Mouse (Mus musculus): ENCODE measurements around the gene Gm9044. TPM values are rescaled to one million over a fixed set of nuclear protein-coding genes. Genes with fewer than 3 reads are reported as not detected.

Gm9044 gene
- not detected for polyA plus RNA-seq (2014; fragmentation: Illumina TruSeq; extraction: RNeasy Lipid Tissue Mini Kit (QIAGEN cat#74804); ENCODE audit: insufficient read depth, low read depth, low replicate concordance)

DNA sequence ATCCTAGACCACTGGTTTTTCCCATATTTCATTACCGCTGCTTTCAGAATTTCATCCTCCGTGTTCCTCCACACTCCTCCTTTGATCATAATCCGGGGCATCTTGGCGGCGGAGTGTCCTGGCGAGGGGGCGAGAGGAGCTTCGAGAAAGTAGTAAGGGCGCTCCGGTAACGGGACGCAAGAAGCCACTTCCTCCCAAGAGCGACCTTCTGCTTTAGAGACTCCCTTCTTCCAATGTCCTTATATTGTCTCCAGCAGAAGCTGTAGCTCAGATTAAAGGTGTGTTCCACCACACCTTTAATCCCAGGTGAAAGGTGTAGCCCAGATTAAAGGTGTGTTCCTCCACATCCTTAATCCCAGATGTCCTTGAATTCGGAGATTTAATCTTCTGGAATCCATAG, at the start of gene Gm9044:
Gene Gm9044 (minus strand): TSS at position 101 of the 400 bp plus-strand sequence.

DNA sequence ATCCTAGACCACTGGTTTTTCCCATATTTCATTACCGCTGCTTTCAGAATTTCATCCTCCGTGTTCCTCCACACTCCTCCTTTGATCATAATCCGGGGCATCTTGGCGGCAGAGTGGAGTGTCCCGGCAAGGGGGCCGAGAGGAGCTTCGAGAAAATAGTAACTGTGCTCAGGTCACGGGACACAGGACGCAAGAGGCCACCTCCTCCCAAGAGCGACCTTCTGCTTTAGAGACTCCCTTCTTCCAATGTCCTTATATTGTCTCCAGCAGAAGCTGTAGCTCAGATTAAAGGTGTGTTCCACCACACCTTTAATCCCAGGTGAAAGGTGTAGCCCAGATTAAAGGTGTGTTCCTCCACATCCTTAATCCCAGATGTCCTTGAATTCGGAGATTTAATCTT, 21.8 kb upstream of the Gm9044 start, which contains the start of gene Gm9049:
Gene Gm9049 (minus strand): TSS at position 101 of the 400 bp plus-strand sequence.

DNA sequence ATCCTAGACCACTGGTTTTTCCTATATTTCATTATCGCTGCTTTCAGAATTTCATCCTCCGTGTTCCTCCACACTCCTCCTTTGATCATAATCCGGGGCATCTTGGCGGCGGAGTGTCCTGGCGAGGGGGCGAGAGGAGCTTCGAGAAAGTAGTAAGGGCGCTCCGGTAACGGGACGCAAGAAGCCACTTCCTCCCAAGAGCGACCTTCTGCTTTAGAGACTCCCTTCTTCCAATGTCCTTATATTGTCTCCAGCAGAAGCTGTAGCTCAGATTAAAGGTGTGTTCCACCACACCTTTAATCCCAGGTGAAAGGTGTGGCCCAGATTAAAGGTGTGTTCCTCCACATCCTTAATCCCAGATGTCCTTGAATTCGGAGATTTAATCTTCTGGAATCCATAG, 16.4 kb upstream of the Gm9044 start, which contains the start of gene Gm9048:
Gene Gm9048 (minus strand): TSS at position 101 of the 400 bp plus-strand sequence.

DNA sequence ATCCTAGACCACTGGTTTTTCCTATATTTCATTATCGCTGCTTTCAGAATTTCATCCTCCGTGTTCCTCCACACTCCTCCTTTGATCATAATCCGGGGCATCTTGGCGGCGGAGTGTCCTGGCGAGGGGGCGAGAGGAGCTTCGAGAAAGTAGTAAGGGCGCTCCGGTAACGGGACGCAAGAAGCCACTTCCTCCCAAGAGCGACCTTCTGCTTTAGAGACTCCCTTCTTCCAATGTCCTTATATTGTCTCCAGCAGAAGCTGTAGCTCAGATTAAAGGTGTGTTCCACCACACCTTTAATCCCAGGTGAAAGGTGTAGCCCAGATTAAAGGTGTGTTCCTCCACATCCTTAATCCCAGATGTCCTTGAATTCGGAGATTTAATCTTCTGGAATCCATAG, 10.9 kb upstream of the Gm9044 start, which contains the start of gene Gm9046:
Gene Gm9046 (minus strand): TSS at position 101 of the 400 bp plus-strand sequence.

GRCm38 (mm10) chr10:118337731-118338130, 5.5 kb upstream of the Gm9044 start, which contains the start of gene Gm9045:
TSS of gene Gm9045 (minus strand) at chr10:118337831.

DNA sequence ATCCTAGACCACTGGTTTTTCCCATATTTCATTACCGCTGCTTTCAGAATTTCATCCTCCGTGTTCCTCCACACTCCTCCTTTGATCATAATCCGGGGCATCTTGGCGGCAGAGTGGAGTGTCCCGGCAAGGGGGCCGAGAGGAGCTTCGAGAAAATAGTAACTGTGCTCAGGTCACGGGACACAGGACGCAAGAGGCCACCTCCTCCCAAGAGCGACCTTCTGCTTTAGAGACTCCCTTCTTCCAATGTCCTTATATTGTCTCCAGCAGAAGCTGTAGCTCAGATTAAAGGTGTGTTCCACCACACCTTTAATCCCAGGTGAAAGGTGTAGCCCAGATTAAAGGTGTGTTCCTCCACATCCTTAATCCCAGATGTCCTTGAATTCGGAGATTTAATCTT, 5.3 kb downstream of the Gm9044 start, which contains the start of gene Gm9040:
Gene Gm9040 (minus strand): TSS at position 101 of the 400 bp plus-strand sequence.

DNA sequence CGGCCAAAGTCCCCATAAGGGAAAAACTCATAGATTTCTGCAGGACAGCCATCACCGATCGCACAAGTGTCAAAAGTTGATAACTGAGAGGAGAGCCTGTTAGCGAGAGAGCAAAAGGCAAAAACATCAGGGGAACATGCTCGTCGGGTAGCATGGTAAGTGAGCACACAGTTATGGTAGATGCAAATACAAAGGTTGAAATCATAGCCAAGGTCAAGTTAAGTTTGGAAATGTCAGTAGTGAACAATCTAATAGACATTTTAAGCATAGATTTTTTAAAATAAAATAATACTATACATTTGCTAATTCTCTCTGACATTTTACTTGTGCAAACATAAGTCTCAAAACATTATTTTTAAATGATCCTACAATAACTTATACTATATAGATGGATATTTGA, 37.3 kb downstream of the Gm9044 start, which contains the start of gene Iltifb:
Gene Iltifb (minus strand): TSS at position 101 of the 400 bp plus-strand sequence.

Other genes starting within 250 kb of the Gm9044 start
- gene Mdm1, start 190.6 kb downstream of the Gm9044 start, polyA plus RNA-seq (2014; fragmentation: Illumina TruSeq; extraction: RNeasy Lipid Tissue Mini Kit (QIAGEN cat#74804); ENCODE audit: insufficient read depth, low read depth, low replicate concordance) = 8.1 TPM
- not detected for gene Il22, start 127.5 kb downstream of the Gm9044 start, polyA plus RNA-seq (2014; fragmentation: Illumina TruSeq; extraction: RNeasy Lipid Tissue Mini Kit (QIAGEN cat#74804); ENCODE audit: insufficient read depth, low read depth, low replicate concordance)
- not detected for gene Gm32717, start 91.6 kb downstream of the Gm9044 start, polyA plus RNA-seq (2014; fragmentation: Illumina TruSeq; extraction: RNeasy Lipid Tissue Mini Kit (QIAGEN cat#74804); ENCODE audit: insufficient read depth, low read depth, low replicate concordance)
- not detected for gene Gm32802, start 73.7 kb downstream of the Gm9044 start, polyA plus RNA-seq (2014; fragmentation: Illumina TruSeq; extraction: RNeasy Lipid Tissue Mini Kit (QIAGEN cat#74804); ENCODE audit: insufficient read depth, low read depth, low replicate concordance)
- not detected for gene Iltifb, start 37.4 kb downstream of the Gm9044 start, polyA plus RNA-seq (2014; fragmentation: Illumina TruSeq; extraction: RNeasy Lipid Tissue Mini Kit (QIAGEN cat#74804); ENCODE audit: insufficient read depth, low read depth, low replicate concordance)
- gene Gm9040, start 5.4 kb downstream of the Gm9044 start, polyA plus RNA-seq (2014; fragmentation: Illumina TruSeq; extraction: RNeasy Lipid Tissue Mini Kit (QIAGEN cat#74804); ENCODE audit: insufficient read depth, low read depth, low replicate concordance) = not detected
- not detected for gene Gm9045, start 5.4 kb upstream of the Gm9044 start, polyA plus RNA-seq (2014; fragmentation: Illumina TruSeq; extraction: RNeasy Lipid Tissue Mini Kit (QIAGEN cat#74804); ENCODE audit: insufficient read depth, low read depth, low replicate concordance)
- gene Gm9046, start 10.8 kb upstream of the Gm9044 start, polyA plus RNA-seq (2014; fragmentation: Illumina TruSeq; extraction: RNeasy Lipid Tissue Mini Kit (QIAGEN cat#74804); ENCODE audit: insufficient read depth, low read depth, low replicate concordance) = not detected
- not detected for gene Gm9048, start 16.3 kb upstream of the Gm9044 start, polyA plus RNA-seq (2014; fragmentation: Illumina TruSeq; extraction: RNeasy Lipid Tissue Mini Kit (QIAGEN cat#74804); ENCODE audit: insufficient read depth, low read depth, low replicate concordance)
- gene Gm9049, start 21.7 kb upstream of the Gm9044 start, polyA plus RNA-seq (2014; fragmentation: Illumina TruSeq; extraction: RNeasy Lipid Tissue Mini Kit (QIAGEN cat#74804); ENCODE audit: insufficient read depth, low read depth, low replicate concordance) = not detected
- gene Ifng, start 108.6 kb upstream of the Gm9044 start, polyA plus RNA-seq (2014; fragmentation: Illumina TruSeq; extraction: RNeasy Lipid Tissue Mini Kit (QIAGEN cat#74804); ENCODE audit: insufficient read depth, low read depth, low replicate concordance) = 0.85 TPM